Mouse (Mus musculus) erythroblast, embryonic 14.5 days (primary cell): ENCODE measurements around the gene Ehhadh.

ENCODE experiments used
- GATA1 ChIP-seq: IDR thresholded peaks from 2 replicates; pipeline ENCODE4 v1.6.1; 2012; ENCODE audit warnings: low read length, inconsistent platforms, mixed read lengths
- TAL1 ChIP-seq: IDR thresholded peaks from 3 replicates; pipeline ENCODE4 v1.6.1; 2012; ENCODE audit warnings: low read length, inconsistent platforms, mixed read lengths

- TF ChIP-seq TAL1 = no peak
- TF ChIP-seq GATA1 = no peak
Measured at GRCm38 (mm10) chr16:21785000-21785399, 2.6 kb downstream of the Ehhadh start.
